Mouse (Mus musculus) midbrain, embryonic 12.5 days (tissue): ENCODE results near the gene Whamm. TPM values are rescaled to one million over a fixed set of nuclear protein-coding genes. Genes with fewer than 3 reads are reported as not detected.

Experiments
- microRNA counts: library from miRNA; unstranded; fragments of <30 nt; microRNA quantifications from one replicate; lab custom pipeline; 2017
- polyA plus RNA-seq: library from polyadenylated mRNA; unstranded; fragments of >200 nt; fragmentation: Nextera tagmentation; extraction: Ambion mirVana; gene quantifications from 2 replicates; pipeline ENCODE4 v1.2.1, GENCODE M21; 2016

Gene Whamm
- polyA plus RNA-seq, 1 experiment from 2014 or later, result 7.6 TPM

MicroRNA genes within 50 kb of the gene (microRNA counts, 519-probe panel; counts per million panel counts)
- microRNA mmu-miR-1839-3p (lab: Ali Mortazavi, UCI) (not detected), microRNA mmu-miR-1839-5p (lab: Ali Mortazavi, UCI) (4,415 counts per million, percentile 29 among the panel's probes with 10 or more counts)

Other genes with a start within 250 kb of the Whamm start
- 901 and 917 TPM in 2 replicates for gene Rps17, start 226.0 kb upstream of the Whamm start, polyA plus RNA-seq
- 1.9 and 2.2 TPM in 2 replicates for gene Cpeb1, start 115.8 kb upstream of the Whamm start, polyA plus RNA-seq
- gene Ap3b2, start 77.3 kb upstream of the Whamm start, polyA plus RNA-seq, result 60.0 and 63.0 TPM in 2 replicates
- not detected in 2 replicates for gene BC048679, start 73.0 kb upstream of the Whamm start, polyA plus RNA-seq
- gene Fsd2, start 4.3 kb upstream of the Whamm start, polyA plus RNA-seq, result 0.09 and 0.29 TPM in 2 replicates
- gene Homer2, start 136.3 kb downstream of the Whamm start, polyA plus RNA-seq, result 20.7 and 22.7 TPM in 2 replicates
- 129 and 135 TPM in 2 replicates for gene Ramac, start 191.7 kb downstream of the Whamm start, polyA plus RNA-seq
- 43.2 and 45.0 TPM in 2 replicates for gene 3110040N11Rik, start 218.2 kb downstream of the Whamm start, polyA plus RNA-seq